Mouse (Mus musculus): ENCODE measurements around the gene Ankrd11. TPM values are rescaled to one million over a fixed set of nuclear protein-coding genes. Genes with fewer than 3 reads are reported as not detected.

Ankrd11 gene
- total and polyA plus RNA-seq, 3 experiments = 49.2 to 235 (median 87.7) TPM

DNA sequence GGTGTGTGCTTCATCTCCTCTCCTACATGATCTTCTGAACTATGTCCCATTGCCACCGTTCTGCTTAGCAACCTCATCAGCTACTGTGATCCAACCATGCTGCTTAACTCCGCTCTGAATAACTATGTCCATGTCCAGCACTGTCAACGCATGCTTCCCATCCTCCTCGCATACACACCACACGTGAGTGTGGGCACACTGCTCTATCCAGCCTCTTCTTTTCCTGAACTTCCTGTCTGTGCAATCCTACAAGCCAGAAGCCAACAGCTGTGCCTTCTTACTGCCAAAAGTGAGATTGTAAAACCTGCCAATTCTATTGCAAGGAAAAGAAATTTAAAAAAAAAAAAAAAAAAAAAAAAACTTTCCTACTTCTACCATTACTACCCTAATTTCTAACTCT, 60.4 kb downstream of the Ankrd11 start:
- Histone ChIP-seq H3K9ac (ENCODE audit: control insufficient read depth, low read depth, low read length, poor library complexity, severe bottlenecking) (no peak overlapping the region), H3K27me3 (ENCODE audit: control insufficient read depth in 1 of 2, insufficient read depth in 2 of 2, low read length in 2 of 2) (no peaks in the 10 kb centered on the region), H3K36me3 (ENCODE audit: control insufficient read depth in 1 of 2, insufficient read depth in 2 of 2, low read length in 2 of 2) (peaks cover 2 to 36% of the 10 kb centered on the region in 2 experiments), H3K27ac (ENCODE audit: control insufficient read depth, low read depth, low read length) (no peak overlapping the region), H3K79me2 (ENCODE audit: control insufficient read depth, insufficient read depth, low read length, poor library complexity) (peaks cover 81% of the 10 kb centered on the region), H3K4me3 (ENCODE audit: control insufficient read depth in 1 of 2, insufficient read depth in 1 of 2, low read depth in 2 of 2, low read length in 2 of 2) (no peak overlapping the region), H3K4me1 (ENCODE audit: control insufficient read depth in 1 of 2, insufficient read depth in 2 of 2, low read length in 2 of 2) (peaks cover 12% of the 10 kb centered on the region in 2 experiments), H3K9me3 (replicated peaks; ENCODE audit: insufficient read depth, low read length) (no peaks in the 10 kb centered on the region)
- no peak for TF ChIP-seq RAD21 (IDR thresholded peaks at IDR 0.05; ENCODE audit: low read depth, low read length)
- peak; percentile 40; the same call in 1 of the 2 replicates for TF ChIP-seq ZNF384 (IDR thresholded peaks at IDR 0.05; ENCODE audit: low read depth, low read length)
- DNase-seq (ENCODE audit: low read depth, low spot score) = no peak

- no peak overlapping the region for H3K27ac ChIP-seq (ENCODE audit: control insufficient read depth, low read depth, low read length)
Observed at GRCm38 (mm10) chr8:122979865-122980509, 62.1 kb downstream of the Ankrd11 start.

DNA sequence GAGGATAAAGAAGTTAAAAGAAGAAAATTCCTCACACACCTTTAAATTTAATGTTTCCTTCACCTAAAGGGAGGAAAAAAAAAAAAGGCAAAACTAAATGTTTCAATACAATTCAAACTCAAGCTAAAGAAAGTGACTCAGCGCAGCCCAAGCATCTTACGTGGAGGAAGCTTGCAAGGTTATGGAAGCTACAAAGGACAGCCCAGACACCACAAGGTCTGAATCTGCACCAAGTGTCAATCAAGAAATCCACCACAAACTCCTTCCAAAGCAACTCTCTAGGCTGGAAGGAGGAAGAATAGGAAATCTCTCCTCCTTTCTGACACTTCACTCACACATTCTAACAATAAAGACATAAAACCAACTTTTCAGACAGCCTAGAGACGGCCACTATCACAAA, 62.7 kb downstream of the Ankrd11 start:
- Histone ChIP-seq H3K4me1 (ENCODE audit: control insufficient read depth in 1 of 2, insufficient read depth in 2 of 2, low read length in 2 of 2) (peaks cover 19 to 20% of the 10 kb centered on the region in 2 experiments), H3K27ac (ENCODE audit: control insufficient read depth, low read depth, low read length) (no peak overlapping the region)
- TF ChIP-seq MAFK (IDR thresholded peaks at IDR 0.05; ENCODE audit: borderline replicate concordance, low read depth, low read length) (no peak), CTCF (IDR thresholded peaks at IDR 0.05 in 2 of 3, conservative IDR thresholded peaks at IDR 0.05 in 1 of 3; ENCODE audit: control insufficient read depth in 1 of 3, insufficient read depth in 1 of 3, low read depth in 2 of 3, low read length in 3 of 3, poor library complexity in 1 of 3, severe bottlenecking in 1 of 3) (no peak), MYC (IDR thresholded peaks at IDR 0.05; ENCODE audit: low read depth, low read length) (no peak), ZMIZ1 (IDR thresholded peaks at IDR 0.05; ENCODE audit: low read depth, low read length) (no peak), RCOR1 (IDR thresholded peaks at IDR 0.05; ENCODE audit: low read depth, low read length) (no peak), UBTF (IDR thresholded peaks at IDR 0.05; ENCODE audit: borderline replicate concordance, insufficient read depth, low read depth, low read length) (no peak), MYB (IDR thresholded peaks at IDR 0.05; ENCODE audit: low read depth, low read length) (no peak), POLR2A (IDR thresholded peaks at IDR 0.05; ENCODE audit: control insufficient read depth in 1 of 2, insufficient read depth in 1 of 2, low read depth in 1 of 2, low read length in 2 of 2, poor library complexity in 1 of 2) (no peak), USF1 (IDR thresholded peaks at IDR 0.05; ENCODE audit: low read depth, low read length) (no peak), NRF1 (IDR thresholded peaks at IDR 0.05; ENCODE audit: insufficient read depth, low read depth, low read length, poor library complexity, severe bottlenecking) (no peak)

More at GRCm38 (mm10) chr8:122979865-122980509, 62.1 kb downstream of the Ankrd11 start:
- Histone ChIP-seq H3K9ac (ENCODE audit: control insufficient read depth, low read depth, low read length, poor library complexity, severe bottlenecking) (no peak overlapping the region), H3K36me3 (ENCODE audit: control insufficient read depth in 1 of 2, insufficient read depth in 2 of 2, low read length in 2 of 2) (peaks cover 0 to 39% of the 10 kb centered on the region in 2 experiments; a peak in 3 of 4 replicates), H3K79me2 (ENCODE audit: control insufficient read depth, insufficient read depth, low read length, poor library complexity) (peaks cover 79% of the 10 kb centered on the region), H3K4me3 (ENCODE audit: control insufficient read depth in 1 of 2, insufficient read depth in 1 of 2, low read depth in 2 of 2, low read length in 2 of 2) (no peak overlapping the region), H3K27me3 (ENCODE audit: control insufficient read depth in 1 of 2, insufficient read depth in 2 of 2, low read length in 2 of 2) (no peaks in the 10 kb centered on the region), H3K4me1 (ENCODE audit: control insufficient read depth in 1 of 2, insufficient read depth in 2 of 2, low read length in 2 of 2) (peaks cover 20% of the 10 kb centered on the region in 2 experiments), H3K9me3 (replicated peaks; ENCODE audit: insufficient read depth, low read length) (no peaks in the 10 kb centered on the region)
- peak; percentile 27 for DNase-seq (ENCODE audit: low read depth, low spot score)
- no peak for TF ChIP-seq JUND (IDR thresholded peaks at IDR 0.05; ENCODE audit: low read depth, low read length)
- TF ChIP-seq ZNF384 (IDR thresholded peaks at IDR 0.05; ENCODE audit: low read depth, low read length) = no peak

More for the DNA sequence above, 62.7 kb downstream of the Ankrd11 start:
- Histone ChIP-seq H3K27me3 (ENCODE audit: control insufficient read depth in 1 of 2, insufficient read depth in 2 of 2, low read length in 2 of 2) (no peaks in the 10 kb centered on the region), H3K9me3 (replicated peaks; ENCODE audit: insufficient read depth, low read length) (no peaks in the 10 kb centered on the region), H3K79me2 (ENCODE audit: control insufficient read depth, insufficient read depth, low read length, poor library complexity) (peaks cover 78% of the 10 kb centered on the region), H3K36me3 (ENCODE audit: control insufficient read depth in 1 of 2, insufficient read depth in 2 of 2, low read length in 2 of 2) (peaks cover 2 to 35% of the 10 kb centered on the region in 2 experiments; a peak in 3 of 4 replicates), H3K9ac (ENCODE audit: control insufficient read depth, low read depth, low read length, poor library complexity, severe bottlenecking) (no peak overlapping the region), H3K4me3 (ENCODE audit: control insufficient read depth in 1 of 2, insufficient read depth in 1 of 2, low read depth in 2 of 2, low read length in 2 of 2) (no peak overlapping the region)
- peak; percentile 20 for DNase-seq (ENCODE audit: low read depth, low spot score)
